Mouse (Mus musculus) v-Abl transformed pro-B cells (cell line): Measurements from ENCODE around the gene Adad1.

ENCODE experiments used
- in situ Hi-C, 2 experiments: fragments of 400-800 bp; cut with MboI; formaldehyde crosslinking; loops; one replicate each; pipeline ENCODE4 v1.15.1; 2025; ENCODE audit not compliant: unreplicated experiment in 2 of 2

The Adad1 gene

GRCm38 (mm10) chr3:37063406-37063805 lies at the start of gene Adad1:
TSS of gene Adad1 (plus strand) at chr3:37063527.
- in situ Hi-C loops: loop anchor here in 1 of 2 experiments (25.0 kb wide), 2 partner anchors 426 to 1149 kb away; no protein-coding TSS in a partner anchor

GRCm38 (mm10) chr3:37037979-37038378 lies 25.3 kb upstream of the Adad1 start:
- in situ Hi-C loops: no loop called here

GRCm38 (mm10) chr3:37039811-37040210 lies 23.5 kb upstream of the Adad1 start:
- in situ Hi-C loops: loop anchor here in 1 of 2 experiments (10.0 kb wide), 1 partner anchor 105 kb away; no protein-coding TSS in a partner anchor

- in situ Hi-C loops: loop anchor here in 1 of 2 experiments (25.0 kb wide), 2 partner anchors 414 to 1161 kb away; no protein-coding TSS in a partner anchor
These were observed 11.8 kb upstream of the Adad1 start for GRCm38 (mm10) chr3:37051491-37051890.

GRCm38 (mm10) chr3:37073211-37073610 lies 9.9 kb downstream of the Adad1 start:
- in situ Hi-C loops: loop anchor here in 1 of 2 experiments (25.0 kb wide), 2 partner anchors 436 to 1139 kb away; no protein-coding TSS in a partner anchor

- in situ Hi-C loops: no loop called here
These were observed 21.5 kb downstream of the Adad1 start for GRCm38 (mm10) chr3:37084860-37085259.

GRCm38 (mm10) chr3:37090721-37091120 lies 27.4 kb downstream of the Adad1 start:
- in situ Hi-C loops: no loop called here

GRCm38 (mm10) chr3:37125655-37126054 lies 62.3 kb downstream of the Adad1 start, which contains the start of gene Il2:
TSS of gene Il2 (minus strand) at chr3:37125959.
- in situ Hi-C loops: no loop called here

GRCm38 (mm10) chr3:37126162-37126561 lies 62.8 kb downstream of the Adad1 start:
- in situ Hi-C loops: no loop called here

- in situ Hi-C loops: no loop called here
These were observed 64.9 kb downstream of the Adad1 start for GRCm38 (mm10) chr3:37128269-37128668.

GRCm38 (mm10) chr3:37129063-37129462 lies 65.7 kb downstream of the Adad1 start:
- in situ Hi-C loops: no loop called here

- in situ Hi-C loops: no loop called here
These were observed 73.9 kb downstream of the Adad1 start for GRCm38 (mm10) chr3:37137231-37137630.

- in situ Hi-C loops: no loop called here
These were observed 75.9 kb downstream of the Adad1 start for GRCm38 (mm10) chr3:37139192-37139591.

- in situ Hi-C loops: no loop called here
These were observed 77.0 kb downstream of the Adad1 start for GRCm38 (mm10) chr3:37140168-37140906.

GRCm38 (mm10) chr3:37141827-37142226 lies 78.5 kb downstream of the Adad1 start:
- in situ Hi-C loops: no loop called here

- in situ Hi-C loops: no loop called here
These were observed 81.7 kb downstream of the Adad1 start for GRCm38 (mm10) chr3:37144979-37145378.

GRCm38 (mm10) chr3:37146406-37146805 lies 83.1 kb downstream of the Adad1 start:
- in situ Hi-C loops: no loop called here

- in situ Hi-C loops: no loop called here
These were observed 83.5 kb downstream of the Adad1 start for GRCm38 (mm10) chr3:37146810-37147209.

- in situ Hi-C loops: no loop called here
These were observed 88.9 kb downstream of the Adad1 start for GRCm38 (mm10) chr3:37152274-37152673.

- in situ Hi-C loops: no loop called here
These were observed 89.7 kb downstream of the Adad1 start for GRCm38 (mm10) chr3:37153004-37153403.

GRCm38 (mm10) chr3:37154396-37154795 lies 91.1 kb downstream of the Adad1 start:
- in situ Hi-C loops: no loop called here

- in situ Hi-C loops: no loop called here
These were observed 93.8 kb downstream of the Adad1 start for GRCm38 (mm10) chr3:37157082-37157481.
